Mouse (Mus musculus): Measurements from ENCODE around the gene Gm49325. TPM values are rescaled to one million over a fixed set of nuclear protein-coding genes. Genes with fewer than 3 reads are reported as not detected.

Gene Gm49325
- total RNA-seq, 1 experiment: 5.4 TPM

- H3K36me3 ChIP-seq (ENCODE audit: control insufficient read depth, insufficient read depth, low read length, poor library complexity, severe bottlenecking): peaks cover 2% of the 10 kb centered on the region; the same call in 1 of the 2 replicates
- in situ Hi-C loops (cut with MboI; ENCODE audit: low sequenced_read_pairs in 2 of 2, unreplicated experiment in 2 of 2): no loop called here
Observed at GRCm38 (mm10) chr10:77604111-77604510, 1.9 kb upstream of the Gm49325 start.

GRCm38 (mm10) chr10:77604958-77605357 is 1.0 kb upstream of the Gm49325 start:
- no peaks in the 10 kb centered on the region for H3K9me3 ChIP-seq (ENCODE audit: control insufficient read depth, insufficient read depth, low read depth, low read length)
- TF ChIP-seq ZNF384 (IDR thresholded peaks at IDR 0.05; ENCODE audit: low read depth, low read length) (no peak), MAFK (IDR thresholded peaks at IDR 0.05; ENCODE audit: insufficient read depth, low read depth, low read length) (no peak)
- H3K4me1 ChIP-seq (ENCODE audit: control insufficient read depth in 2 of 2, insufficient read depth in 2 of 2, low read length in 2 of 2, poor library complexity in 1 of 2): peaks cover 14 to 40% of the 10 kb centered on the region in 2 experiments
- no peak overlapping the region for H3K27ac ChIP-seq (ENCODE audit: insufficient read depth, low read depth, low read length, poor library complexity, severe bottlenecking)
- H3K36me3 ChIP-seq (ENCODE audit: control insufficient read depth, insufficient read depth, low read length, poor library complexity, severe bottlenecking): peaks cover 6% of the 10 kb centered on the region; the same call in 1 of the 2 replicates
- H3K9ac ChIP-seq (ENCODE audit: insufficient read depth, low read depth, low read length, poor library complexity, severe bottlenecking): no peak overlapping the region
- no peak overlapping the region for H3K4me3 ChIP-seq (ENCODE audit: insufficient read depth in 1 of 2, low read depth in 1 of 2, low read length in 2 of 2, poor library complexity in 1 of 2, severe bottlenecking in 1 of 2)
- DNase-seq (ENCODE audit: low read depth, low spot score): no peak
- in situ Hi-C loops (cut with MboI; ENCODE audit: low sequenced_read_pairs in 2 of 2, unreplicated experiment in 2 of 2): no loop called here

More at GRCm38 (mm10) chr10:77604111-77604510, 1.9 kb upstream of the Gm49325 start:
- DNase-seq (ENCODE audit: low read depth, low spot score): peak; percentile 62
- no peaks in the 10 kb centered on the region for H3K9me3 ChIP-seq (ENCODE audit: control insufficient read depth, insufficient read depth, low read depth, low read length)
- TF ChIP-seq HCFC1 (IDR thresholded peaks at IDR 0.05; ENCODE audit: borderline replicate concordance, insufficient read depth, low read length) (no peak), CHD2 (IDR thresholded peaks at IDR 0.05; ENCODE audit: low read depth, low read length) (no peak), ZC3H11A (IDR thresholded peaks at IDR 0.05; ENCODE audit: borderline replicate concordance, low read depth, low read length) (no peak), ZNF384 (IDR thresholded peaks at IDR 0.05; ENCODE audit: low read depth, low read length) (no peak), MAFK (IDR thresholded peaks at IDR 0.05; ENCODE audit: insufficient read depth, low read depth, low read length) (no peak)
- H3K4me1 ChIP-seq (ENCODE audit: control insufficient read depth in 2 of 2, insufficient read depth in 2 of 2, low read length in 2 of 2, poor library complexity in 1 of 2): peaks cover 16 to 43% of the 10 kb centered on the region in 2 experiments
- no peak overlapping the region for H3K4me3 ChIP-seq (ENCODE audit: insufficient read depth in 1 of 2, low read depth in 1 of 2, low read length in 2 of 2, poor library complexity in 1 of 2, severe bottlenecking in 1 of 2)
- H3K9ac ChIP-seq (ENCODE audit: insufficient read depth, low read depth, low read length, poor library complexity, severe bottlenecking): no peak overlapping the region
- H3K27ac ChIP-seq (ENCODE audit: insufficient read depth, low read depth, low read length, poor library complexity, severe bottlenecking): 0 out of 2 replicates have a peak overlapping the region, but pooled peaks have one; percentile 48

- Histone ChIP-seq H3K4me1 (ENCODE audit: control insufficient read depth in 2 of 2, insufficient read depth in 2 of 2, low read length in 2 of 2, poor library complexity in 1 of 2) (peaks cover 14 to 41% of the 10 kb centered on the region in 2 experiments), H3K36me3 (ENCODE audit: control insufficient read depth, insufficient read depth, low read length, poor library complexity, severe bottlenecking) (peaks cover 11% of the 10 kb centered on the region), H3K9ac (ENCODE audit: insufficient read depth, low read depth, low read length, poor library complexity, severe bottlenecking) (peak overlapping the region; percentile 79), H3K9me3 (ENCODE audit: control insufficient read depth, insufficient read depth, low read depth, low read length) (no peaks in the 10 kb centered on the region), H3K27ac (ENCODE audit: insufficient read depth, low read depth, low read length, poor library complexity, severe bottlenecking) (peak overlapping the region; percentile 100), H3K4me3 (ENCODE audit: insufficient read depth in 1 of 2, low read depth in 1 of 2, low read length in 2 of 2, poor library complexity in 1 of 2, severe bottlenecking in 1 of 2) (peak overlapping the region; percentile 40 to 87)
- in situ Hi-C loops (cut with MboI; ENCODE audit: low sequenced_read_pairs in 2 of 2, unreplicated experiment in 2 of 2): no loop called here
- DNase-seq (ENCODE audit: low read depth, low spot score): peak; percentile 63
- TF ChIP-seq ZC3H11A (IDR thresholded peaks at IDR 0.05; ENCODE audit: borderline replicate concordance, low read depth, low read length) (no peak), ZNF384 (IDR thresholded peaks at IDR 0.05; ENCODE audit: low read depth, low read length) (no peak), MAFK (IDR thresholded peaks at IDR 0.05; ENCODE audit: insufficient read depth, low read depth, low read length) (no peak), CHD2 (IDR thresholded peaks at IDR 0.05; ENCODE audit: low read depth, low read length) (no peak), HCFC1 (IDR thresholded peaks at IDR 0.05; ENCODE audit: borderline replicate concordance, insufficient read depth, low read length) (no peak)
Observed at GRCm38 (mm10) chr10:77605368-77605767, 629 bp upstream of the Gm49325 start.

- peaks cover 23% of the 10 kb centered on the region for H3K36me3 ChIP-seq (ENCODE audit: control insufficient read depth, insufficient read depth, low read length, poor library complexity, severe bottlenecking)
- DNase-seq (ENCODE audit: low read depth, low spot score): no peak
- H3K27ac ChIP-seq (ENCODE audit: insufficient read depth, low read depth, low read length, poor library complexity, severe bottlenecking): peak overlapping the region; percentile 75
- no peak for TF ChIP-seq ZNF384 (IDR thresholded peaks at IDR 0.05; ENCODE audit: low read depth, low read length)
- peak overlapping the region; percentile 83 for H3K9ac ChIP-seq (ENCODE audit: insufficient read depth, low read depth, low read length, poor library complexity, severe bottlenecking)
- H3K4me3 ChIP-seq (ENCODE audit: insufficient read depth in 1 of 2, low read depth in 1 of 2, low read length in 2 of 2, poor library complexity in 1 of 2, severe bottlenecking in 1 of 2): peak overlapping the region; percentile 84 to 87
- H3K4me1 ChIP-seq (ENCODE audit: control insufficient read depth in 2 of 2, insufficient read depth in 2 of 2, low read length in 2 of 2, poor library complexity in 1 of 2): peaks cover 14 to 46% of the 10 kb centered on the region in 2 experiments
- H3K9me3 ChIP-seq (ENCODE audit: control insufficient read depth, insufficient read depth, low read depth, low read length): no peaks in the 10 kb centered on the region
- in situ Hi-C loops (cut with MboI; ENCODE audit: low sequenced_read_pairs in 2 of 2, unreplicated experiment in 2 of 2): no loop called here
Observed at GRCm38 (mm10) chr10:77606855-77607254, 858 bp downstream of the Gm49325 start.

GRCm38 (mm10) chr10:77607441-77607840 is 1.4 kb downstream of the Gm49325 start:
- Histone ChIP-seq H3K36me3 (ENCODE audit: control insufficient read depth, insufficient read depth, low read length, poor library complexity, severe bottlenecking) (peaks cover 24% of the 10 kb centered on the region), H3K27ac (ENCODE audit: insufficient read depth, low read depth, low read length, poor library complexity, severe bottlenecking) (peak overlapping the region; percentile 63), H3K4me1 (ENCODE audit: control insufficient read depth in 2 of 2, insufficient read depth in 2 of 2, low read length in 2 of 2, poor library complexity in 1 of 2) (peaks cover 9 to 43% of the 10 kb centered on the region in 2 experiments), H3K4me3 (ENCODE audit: insufficient read depth in 1 of 2, low read depth in 1 of 2, low read length in 2 of 2, poor library complexity in 1 of 2, severe bottlenecking in 1 of 2) (peak overlapping the region; percentile 84 to 87), H3K9me3 (ENCODE audit: control insufficient read depth, insufficient read depth, low read depth, low read length) (no peaks in the 10 kb centered on the region), H3K9ac (ENCODE audit: insufficient read depth, low read depth, low read length, poor library complexity, severe bottlenecking) (peak overlapping the region; percentile 83)
- in situ Hi-C loops (cut with MboI; ENCODE audit: low sequenced_read_pairs in 2 of 2, unreplicated experiment in 2 of 2): no loop called here
- TF ChIP-seq MAFK (IDR thresholded peaks at IDR 0.05; ENCODE audit: insufficient read depth, low read depth, low read length) (peak; percentile 60), CHD2 (IDR thresholded peaks at IDR 0.05; ENCODE audit: low read depth, low read length) (no peak), ZNF384 (IDR thresholded peaks at IDR 0.05; ENCODE audit: low read depth, low read length) (no peak)
- DNase-seq (ENCODE audit: low read depth, low spot score): no peak

Data from ES-E14 (cell line).